Mouse (Mus musculus) activated CD4-positive, CD25-positive, alpha-beta regulatory T cell (primary cell): ENCODE data around the gene Oxnad1. TPM values are rescaled to one million over a fixed set of nuclear protein-coding genes. Genes with fewer than 3 reads are reported as not detected.

Source experiments
- polyA plus RNA-seq, 2 experiments: library from polyadenylated mRNA; unstranded; fragments of 100-300 nt; shearing (Covaris generic); gene quantifications; one replicate each; pipeline ENCODE4 v1.2.1; 2017

The Oxnad1 gene
- polyA plus RNA-seq, result 10 to 100 TPM in 1 of 2 experiments, 1 to 10 TPM in 1; 8.4 to 13.5 TPM

GRCm38 (mm10) chr14:32084761-32085485, at the start of gene Oxnad1:
Oxnad1 (plus strand) TSS chr14:32085374.

GRCm38 (mm10) chr14:32085486-32086201, 470 bp downstream of the Oxnad1 start, which contains the start of gene Dph3:
Dph3 (minus strand) TSS chr14:32085729.

GRCm38 (mm10) chr14:32141723-32142122, 56.5 kb downstream of the Oxnad1 start, which contains the start of gene Msmb:
Msmb (plus strand) TSS chr14:32142023.

Other genes with a start within 250 kb of the Oxnad1 start
- gene Galnt15, start 56.4 kb upstream of the Oxnad1 start, polyA plus RNA-seq, result under 1 TPM in 1 of 2 experiments, not detected in 1; 0.07 TPM
- gene Dph3, start 355 bp downstream of the Oxnad1 start, polyA plus RNA-seq, result 10 to 100 TPM; 85.3 to 92.2 TPM
- gene Msmb, start 56.6 kb downstream of the Oxnad1 start, polyA plus RNA-seq, result not detected
- gene Ncoa4, start 74.5 kb downstream of the Oxnad1 start, polyA plus RNA-seq, result 10 to 100 TPM; 79.2 to 79.7 TPM
- gene Timm23, start 116.5 kb downstream of the Oxnad1 start, polyA plus RNA-seq, result 100 to 1,000 TPM; 107 to 148 TPM
- gene Parg, start 116.6 kb downstream of the Oxnad1 start, polyA plus RNA-seq, result 10 to 100 TPM; 62.1 to 80.3 TPM
- gene Ogdhl, start 236.6 kb downstream of the Oxnad1 start, polyA plus RNA-seq, result under 1 TPM; 0.07 to 0.20 TPM